Mouse (Mus musculus) CH12.LX (cell line): Measurements from ENCODE around the gene Mdga1.

ENCODE experiments used
- CTCF ChIP-seq, 2 experiments: IDR thresholded peaks in 1 of 2; conservative IDR thresholded peaks in 1 of 2; 2 replicates each; pipeline ENCODE4 v1.5.1; 2011 to 2012; ENCODE audit warnings: low read depth in 2 of 2, low read length in 2 of 2, improper control_type of control experiment in 1 of 2, inconsistent platforms in 1 of 2, mild to moderate bottlenecking in 1 of 2, moderate library complexity in 1 of 2
- EP300 ChIP-seq: IDR thresholded peaks from 2 replicates; pipeline ENCODE4 v1.6.1; 2011; ENCODE audit warnings: low read length, improper control_type of control experiment
- ETS1 ChIP-seq: conservative IDR thresholded peaks from 2 replicates; pipeline ENCODE4 v1.6.1; 2012; ENCODE audit warnings: low read depth, mild to moderate bottlenecking, inconsistent platforms, low read length, improper control_type of control experiment, moderate library complexity
- GABPA ChIP-seq: IDR thresholded peaks from 2 replicates; pipeline ENCODE4 v1.6.1; 2012; ENCODE audit warnings: low read depth, low read length, improper control_type of control experiment, inconsistent platforms; ENCODE audit not compliant: insufficient replicate concordance
- HCFC1 ChIP-seq: IDR thresholded peaks from 2 replicates; pipeline ENCODE4 v1.6.1; 2012; ENCODE audit warnings: low read depth, mild to moderate bottlenecking, inconsistent platforms, low read length, improper control_type of control experiment
- IRF4 ChIP-seq: IDR thresholded peaks from 2 replicates; pipeline ENCODE4 v1.6.1; 2014; ENCODE audit warnings: low read depth, mild to moderate bottlenecking, inconsistent platforms, low read length, improper control_type of control experiment
- JUND ChIP-seq: conservative IDR thresholded peaks from 2 replicates; pipeline ENCODE4 v1.6.1; 2011; ENCODE audit warnings: low read depth, low read length, improper control_type of control experiment
- MAFK ChIP-seq: IDR thresholded peaks from 2 replicates; pipeline ENCODE4 v1.6.1; 2011; ENCODE audit warnings: low read length, improper control_type of control experiment; ENCODE audit not compliant: insufficient replicate concordance
- MAX ChIP-seq: IDR thresholded peaks from 2 replicates; pipeline ENCODE4 v1.6.1; 2011; ENCODE audit warnings: low read length, improper control_type of control experiment
- NELFE ChIP-seq: IDR thresholded peaks from 2 replicates; pipeline ENCODE4 v1.6.1; 2011; ENCODE audit warnings: low read depth, low read length, improper control_type of control experiment
- POLR2A ChIP-seq: IDR thresholded peaks from 2 replicates; pipeline ENCODE4 v1.6.1; 2011; ENCODE audit warnings: low read depth, mild to moderate bottlenecking, improper control_type of control experiment, low read length
- UBTF ChIP-seq: IDR thresholded peaks from 2 replicates; pipeline ENCODE4 v1.6.1; 2012; ENCODE audit warnings: low read depth, mild to moderate bottlenecking, inconsistent platforms, low read length, improper control_type of control experiment, moderate library complexity
- USF2 ChIP-seq: conservative IDR thresholded peaks from 2 replicates; pipeline ENCODE4 v1.6.1; 2011; ENCODE audit warnings: low read depth, low read length, improper control_type of control experiment
- ZC3H11A ChIP-seq: IDR thresholded peaks from 2 replicates; pipeline ENCODE4 v1.6.1; 2012; ENCODE audit warnings: low read depth, mild to moderate bottlenecking, inconsistent platforms, low read length, improper control_type of control experiment

DNA sequence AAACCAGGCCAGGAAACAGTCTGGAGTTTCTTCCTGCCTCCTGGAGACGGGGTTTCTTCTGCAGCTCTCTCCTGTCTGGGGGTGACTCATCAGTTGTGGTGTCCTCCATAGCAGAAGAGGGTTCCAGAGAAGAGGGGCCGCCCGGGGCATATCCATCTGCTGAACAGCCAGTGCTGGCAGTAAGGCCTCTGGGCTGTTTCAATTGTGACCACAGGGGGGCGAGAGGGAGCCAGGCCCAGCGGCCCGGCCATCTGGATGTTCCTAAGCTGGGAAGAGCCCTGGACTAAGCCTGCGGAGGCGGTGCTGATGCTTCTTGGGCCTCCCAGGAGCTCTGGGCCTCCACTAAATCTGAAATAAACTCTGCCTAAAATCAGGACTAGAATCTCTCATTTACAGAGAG is 5.8 kb upstream of the Mdga1 start:
- TF ChIP-seq MAX (no peak), CTCF (conservative IDR thresholded peaks at IDR 0.05 in 1 of 2, IDR thresholded peaks at IDR 0.05 in 1 of 2; ENCODE audit: low read depth in 2 of 2, low read length in 2 of 2) (peak; percentile 34 to 80), IRF4 (no peak), POLR2A (no peak), MAFK (no peak), ETS1 (no peak), HCFC1 (no peak), USF2 (no peak), JUND (no peak), UBTF (no peak), EP300 (no peak), NELFE (no peak), GABPA (no peak), ZC3H11A (peak; percentile 47)
